Mouse (Mus musculus) heart, embryonic 12.5 days (tissue): ENCODE data around the gene Zfp541. TPM values are rescaled to one million over a fixed set of nuclear protein-coding genes. Genes with fewer than 3 reads are reported as not detected.

Experiments
- ATAC-seq: fragments of 200-750 bp; cut with Nextera tagmentation; 2 replicates; pipeline ENCODE4 v1.8.0; 2017; ENCODE audit warnings: moderate TSS enrichment, moderate library complexity; ENCODE audit not compliant: insufficient number of reproducible peaks, low FRiP score
- H3K27ac ChIP-seq: fragments of 300-500 bp; sonication (generic); 2 replicates; pipeline ENCODE4 v1.5.1; 2016; ENCODE audit warnings: mild to moderate bottlenecking, moderate library complexity; ENCODE audit not compliant: poor library complexity, severe bottlenecking
- H3K27me3 ChIP-seq: fragments of 300-500 bp; sonication (generic); replicated peaks from 2 replicates; pipeline ENCODE4 v1.6.1; 2016; ENCODE audit warnings: mild to moderate bottlenecking, moderate library complexity
- H3K36me3 ChIP-seq: fragments of 300-500 bp; sonication (generic); 2 replicates; pipeline ENCODE4 v1.6.1; 2016; ENCODE audit warnings: mild to moderate bottlenecking, moderate library complexity
- H3K4me1 ChIP-seq: fragments of 300-500 bp; sonication (generic); replicated peaks from 2 replicates; pipeline ENCODE4 v1.6.1; 2016; ENCODE audit warnings: mild to moderate bottlenecking
- H3K4me2 ChIP-seq: fragments of 300-500 bp; sonication (generic); 2 replicates; pipeline ENCODE4 v1.6.1; 2016; ENCODE audit warnings: mild to moderate bottlenecking, moderate library complexity
- H3K4me3 ChIP-seq: fragments of 300-500 bp; sonication (generic); 2 replicates; pipeline ENCODE4 v1.5.1; 2016; ENCODE audit warnings: mild to moderate bottlenecking
- H3K9ac ChIP-seq: fragments of 300-500 bp; sonication (generic); 2 replicates; pipeline ENCODE4 v1.6.1; 2016; ENCODE audit warnings: mild to moderate bottlenecking, moderate library complexity
- H3K9me3 ChIP-seq: fragments of 300-500 bp; sonication (generic); replicated peaks from 2 replicates; pipeline ENCODE4 v1.6.1; 2016; ENCODE audit warnings: mild to moderate bottlenecking, moderate library complexity
- WGBS: fragments of 180-500 bp; shearing (Covaris S2); methylation state at CpG from one replicate; pipeline ENCODE4 v1.1.7; 2016; 5-methylcytosine and 5-hydroxymethylcytosine counted together
- polyA plus RNA-seq: library from polyadenylated mRNA; unstranded; fragments of >200 nt; fragmentation: Nextera tagmentation; extraction: Ambion mirVana; gene quantifications from 2 replicates; pipeline ENCODE4 v1.2.1, GENCODE M21; 2016

Gene Zfp541
- polyA plus RNA-seq, 1 experiment from 2014 or later = 0.05 TPM

GRCm38 (mm10) chr7:16031072-16031471, 30.5 kb upstream of the Zfp541 start:
- H3K9ac ChIP-seq = no peak overlapping the region
- H3K27ac ChIP-seq = no peak overlapping the region
- no peaks in the 10 kb centered on the region for H3K9me3 ChIP-seq
- peaks cover 21% of the 10 kb centered on the region for H3K4me1 ChIP-seq
- H3K4me3 ChIP-seq = no peak overlapping the region
- H3K4me2 ChIP-seq = no peak overlapping the region
- 83% methylated on average over 4 of the region's 4 CpGs for WGBS
- ATAC-seq = no peak
- H3K36me3 ChIP-seq = peaks cover 12% of the 10 kb centered on the region
- no peaks in the 10 kb centered on the region for H3K27me3 ChIP-seq

- no peak overlapping the region for H3K27ac ChIP-seq
- peaks cover 9% of the 10 kb centered on the region for H3K36me3 ChIP-seq
- no peak for ATAC-seq
- no peaks in the 10 kb centered on the region for H3K27me3 ChIP-seq
- H3K4me1 ChIP-seq = peaks cover 21% of the 10 kb centered on the region
- no peak overlapping the region for H3K9ac ChIP-seq
- H3K4me3 ChIP-seq = no peak overlapping the region
- H3K4me2 ChIP-seq = no peak overlapping the region
- H3K9me3 ChIP-seq = no peaks in the 10 kb centered on the region
- whole genome bisulfite sequencing = 93% methylated on average over 1 of the region's 1 CpGs
Observed at GRCm38 (mm10) chr7:16033059-16033458, 28.6 kb upstream of the Zfp541 start.

- no peaks in the 10 kb centered on the region for H3K27me3 ChIP-seq
- WGBS = 90% methylated on average over 8 of the region's 8 CpGs
- H3K9ac ChIP-seq = no peak overlapping the region
- H3K4me1 ChIP-seq = peaks cover 17% of the 10 kb centered on the region
- no peak for ATAC-seq
- no peak overlapping the region for H3K27ac ChIP-seq
- H3K4me3 ChIP-seq = no peak overlapping the region
- H3K9me3 ChIP-seq = no peaks in the 10 kb centered on the region
- H3K36me3 ChIP-seq = peaks cover 6% of the 10 kb centered on the region
- H3K4me2 ChIP-seq = no peak overlapping the region
Observed at GRCm38 (mm10) chr7:16033580-16034461, 27.8 kb upstream of the Zfp541 start.

- Histone ChIP-seq H3K4me3 (no peak overlapping the region), H3K9me3 (no peaks in the 10 kb centered on the region), H3K27me3 (no peaks in the 10 kb centered on the region), H3K9ac (no peak overlapping the region), H3K27ac (no peak overlapping the region), H3K36me3 (no peaks in the 10 kb centered on the region), H3K4me2 (no peak overlapping the region), H3K4me1 (peaks cover 12% of the 10 kb centered on the region)
- no peak for ATAC-seq
- 89% methylated on average over 6 of the region's 6 CpGs for WGBS
Observed at GRCm38 (mm10) chr7:16036972-16037371, 24.6 kb upstream of the Zfp541 start.

- ATAC-seq = no peak
- H3K27me3 ChIP-seq = no peaks in the 10 kb centered on the region
- WGBS = 77% methylated on average over 5 of the region's 5 CpGs
- H3K4me2 ChIP-seq = no peak overlapping the region
- H3K9me3 ChIP-seq = no peaks in the 10 kb centered on the region
- H3K27ac ChIP-seq = no peak overlapping the region
- H3K9ac ChIP-seq = no peak overlapping the region
- no peak overlapping the region for H3K4me3 ChIP-seq
- H3K36me3 ChIP-seq = peaks cover 7% of the 10 kb centered on the region; the same call in 1 of the 2 replicates
- peaks cover 23% of the 10 kb centered on the region for H3K4me1 ChIP-seq
Observed at GRCm38 (mm10) chr7:16039363-16039762, 22.3 kb upstream of the Zfp541 start.

GRCm38 (mm10) chr7:16041208-16041607, 20.4 kb upstream of the Zfp541 start:
- H3K4me1 ChIP-seq = peaks cover 42% of the 10 kb centered on the region
- no peak for ATAC-seq
- no peak overlapping the region for H3K4me3 ChIP-seq
- H3K9ac ChIP-seq = no peak overlapping the region
- H3K4me2 ChIP-seq = no peak overlapping the region
- H3K9me3 ChIP-seq = no peaks in the 10 kb centered on the region
- H3K36me3 ChIP-seq = peaks cover 7% of the 10 kb centered on the region; the same call in 1 of the 2 replicates
- no peak overlapping the region for H3K27ac ChIP-seq
- 86% methylated on average over 2 of the region's 2 CpGs for WGBS
- H3K27me3 ChIP-seq = no peaks in the 10 kb centered on the region

GRCm38 (mm10) chr7:16042850-16043775, 18.5 kb upstream of the Zfp541 start:
- no peak overlapping the region for H3K4me3 ChIP-seq
- peaks cover 44% of the 10 kb centered on the region for H3K4me1 ChIP-seq
- H3K27me3 ChIP-seq = no peaks in the 10 kb centered on the region
- H3K4me2 ChIP-seq = peak overlapping the region; percentile 83; the same call in 1 of the 2 replicates
- H3K36me3 ChIP-seq = peaks cover 7% of the 10 kb centered on the region; the same call in 1 of the 2 replicates
- 55% methylated on average over 10 of the region's 10 CpGs for WGBS
- no peak for ATAC-seq
- H3K9me3 ChIP-seq = no peaks in the 10 kb centered on the region
- peak overlapping the region; percentile 52 for H3K27ac ChIP-seq
- H3K9ac ChIP-seq = no peak overlapping the region; the same call in 1 of the 2 replicates

- H3K27ac ChIP-seq = peak overlapping the region; percentile 71
- H3K4me3 ChIP-seq = no peak overlapping the region
- peak overlapping the region; percentile 83; the same call in 1 of the 2 replicates for H3K4me2 ChIP-seq
- ATAC-seq = no peak
- H3K9me3 ChIP-seq = no peaks in the 10 kb centered on the region
- H3K4me1 ChIP-seq = peaks cover 45% of the 10 kb centered on the region
- WGBS = 46% methylated on average over 3 of the region's 3 CpGs
- peaks cover 7% of the 10 kb centered on the region; the same call in 1 of the 2 replicates for H3K36me3 ChIP-seq
- no peaks in the 10 kb centered on the region for H3K27me3 ChIP-seq
- H3K9ac ChIP-seq = 0 out of 2 replicates have a peak overlapping the region, but pooled peaks have one; percentile 30
Observed at GRCm38 (mm10) chr7:16043861-16044435, 17.7 kb upstream of the Zfp541 start.

- Histone ChIP-seq H3K27ac (peak overlapping the region; percentile 71), H3K36me3 (peaks cover 7% of the 10 kb centered on the region; the same call in 1 of the 2 replicates), H3K4me3 (no peak overlapping the region), H3K27me3 (no peaks in the 10 kb centered on the region), H3K9ac (no peak overlapping the region), H3K4me1 (peaks cover 51% of the 10 kb centered on the region), H3K9me3 (no peaks in the 10 kb centered on the region), H3K4me2 (peak overlapping the region; percentile 83)
- 45% methylated on average over 5 of the region's 5 CpGs for WGBS
- no peak for ATAC-seq
Observed at GRCm38 (mm10) chr7:16044531-16044930, 17.1 kb upstream of the Zfp541 start.

- peak overlapping the region; percentile 95 for H3K27ac ChIP-seq
- peaks cover 7% of the 10 kb centered on the region; the same call in 1 of the 2 replicates for H3K36me3 ChIP-seq
- H3K9ac ChIP-seq = peak overlapping the region; percentile 27; the same call in 1 of the 2 replicates
- 46% methylated on average over 2 of the region's 2 CpGs for WGBS
- no peak for ATAC-seq
- H3K4me1 ChIP-seq = peaks cover 58% of the 10 kb centered on the region
- H3K9me3 ChIP-seq = no peaks in the 10 kb centered on the region
- H3K27me3 ChIP-seq = no peaks in the 10 kb centered on the region
- peak overlapping the region; percentile 83 for H3K4me2 ChIP-seq
- H3K4me3 ChIP-seq = peak overlapping the region; percentile 92
Observed at GRCm38 (mm10) chr7:16045538-16045937, 16.1 kb upstream of the Zfp541 start.
